Mouse (Mus musculus) heart, adult 9 months (tissue): ENCODE measurements at regions not wholly inside any gene's neighbourhood (a gene's known extent, or its start where the extent isn't known, plus 50 kb on each side); places are given as distances from the start of the nearest gene placed in this dataset.
A peak's percentile ranks its signal among the peaks of the same experiment; 100 is the strongest.

Source experiments
- DNase-seq, 2 experiments: peaks; one replicate each; pipeline ENCODE4 v3.0.0; 2022; ENCODE audit warnings: low spot score in 2 of 2

- DNase-seq, result peak; percentile 38 to 49
Measured at GRCm38 (mm10) chr8:126661511-126662142, 67.8 kb upstream of the Irf2bp2 start.

GRCm38 (mm10) chr8:126660658-126661316 is 67.0 kb upstream of the Irf2bp2 start:
- no peak for DNase-seq

GRCm38 (mm10) chr8:126659691-126660657 is 66.2 kb upstream of the Irf2bp2 start:
- peak; percentile 74 to 79 for DNase-seq

- no peak for DNase-seq
Measured at GRCm38 (mm10) chr8:126657546-126657945, 63.8 kb upstream of the Irf2bp2 start.

GRCm38 (mm10) chr8:126656554-126657260 is 62.9 kb upstream of the Irf2bp2 start:
- no peak for DNase-seq

- DNase-seq, result no peak
Measured at GRCm38 (mm10) chr8:126655565-126655964, 61.8 kb upstream of the Irf2bp2 start.

- no peak for DNase-seq
Measured at GRCm38 (mm10) chr8:126654353-126654752, 60.6 kb upstream of the Irf2bp2 start.

- DNase-seq, result no peak
Measured at GRCm38 (mm10) chr8:126652151-126652550, 58.4 kb upstream of the Irf2bp2 start.

GRCm38 (mm10) chr8:126650945-126651344 is 57.2 kb upstream of the Irf2bp2 start:
- DNase-seq, result no peak

GRCm38 (mm10) chr8:126649305-126649704 is 55.5 kb upstream of the Irf2bp2 start:
- DNase-seq, result no peak

GRCm38 (mm10) chr8:126647350-126647749 is 53.6 kb upstream of the Irf2bp2 start:
- no peak for DNase-seq

- no peak for DNase-seq
Measured at GRCm38 (mm10) chr8:126646604-126647311, 53.0 kb upstream of the Irf2bp2 start.

- no peak for DNase-seq
Measured at GRCm38 (mm10) chr8:126644179-126644578, 50.4 kb upstream of the Irf2bp2 start.
